Mouse (Mus musculus) c-Kit-positive CD71-negative TER-119-negative erythroid progenitor cells, embryonic 14.5 days (primary cell): ENCODE data around the gene Tmem37.

Source experiments
- DNase-seq: peaks from one replicate; pipeline ENCODE4 v3.0.0-alpha.2; 2013; ENCODE audit warnings: low read depth

Tmem37 gene

DNA sequence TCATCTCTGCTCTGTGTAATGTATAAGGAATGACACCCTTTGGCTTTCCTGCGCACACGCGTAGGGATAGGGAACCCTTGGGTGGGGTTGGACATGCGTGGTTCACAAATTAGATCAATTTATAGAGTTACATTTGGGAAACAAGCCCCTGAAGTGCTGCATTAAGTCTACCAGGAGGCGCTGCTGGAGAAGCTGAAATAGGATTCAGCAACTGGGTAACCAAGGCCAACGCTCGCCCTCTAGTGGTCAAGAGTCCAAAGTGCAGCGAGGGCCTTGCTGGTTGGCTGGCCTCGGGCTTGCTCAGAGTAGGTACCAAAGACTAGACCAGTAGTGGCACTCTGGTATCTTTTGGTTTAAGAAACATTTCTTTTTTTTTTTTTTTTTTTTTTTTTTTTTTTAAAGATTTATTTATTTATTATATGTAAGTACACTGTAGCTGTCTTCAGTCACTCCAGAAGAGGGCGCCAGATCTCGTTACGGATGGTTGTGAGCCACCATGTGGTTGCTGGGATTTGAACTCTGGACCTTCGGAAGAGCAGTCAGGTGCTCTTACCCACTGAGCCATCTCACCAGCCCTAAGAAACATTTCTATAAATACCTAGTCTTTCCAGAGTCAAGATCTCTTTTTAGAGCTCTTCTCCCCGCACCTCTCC, 19.7 kb upstream of the Tmem37 start:
- DNase-seq = peak; percentile 73

- DNase-seq = no peak
These were observed 17.2 kb upstream of the Tmem37 start for GRCm38 (mm10) chr1:120090880-120091570.

DNA sequence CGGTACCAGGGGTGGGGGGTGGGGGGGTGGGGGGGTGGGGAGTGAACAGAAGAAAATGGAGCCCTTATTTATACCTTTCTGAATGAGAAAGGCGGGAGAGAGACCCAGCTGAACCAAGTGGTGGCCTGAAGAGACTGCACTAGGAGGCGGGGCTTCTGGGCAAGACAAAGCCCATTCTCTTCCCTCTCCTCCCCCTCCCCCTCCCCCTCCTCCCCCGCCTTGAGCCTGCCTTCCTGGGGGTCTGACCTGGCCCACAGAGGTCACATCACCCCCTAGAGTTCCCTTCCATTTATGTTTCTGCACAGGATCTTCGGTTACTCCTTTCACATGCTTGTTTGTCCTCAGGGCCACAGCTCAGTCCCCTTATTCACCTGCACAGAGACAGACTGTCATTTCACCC, 15.3 kb upstream of the Tmem37 start:
- no peak for DNase-seq

- DNase-seq = no peak
These were observed 12.8 kb upstream of the Tmem37 start for GRCm38 (mm10) chr1:120086644-120087043.

- DNase-seq = no peak
These were observed 11.8 kb upstream of the Tmem37 start for GRCm38 (mm10) chr1:120085696-120086095.

DNA sequence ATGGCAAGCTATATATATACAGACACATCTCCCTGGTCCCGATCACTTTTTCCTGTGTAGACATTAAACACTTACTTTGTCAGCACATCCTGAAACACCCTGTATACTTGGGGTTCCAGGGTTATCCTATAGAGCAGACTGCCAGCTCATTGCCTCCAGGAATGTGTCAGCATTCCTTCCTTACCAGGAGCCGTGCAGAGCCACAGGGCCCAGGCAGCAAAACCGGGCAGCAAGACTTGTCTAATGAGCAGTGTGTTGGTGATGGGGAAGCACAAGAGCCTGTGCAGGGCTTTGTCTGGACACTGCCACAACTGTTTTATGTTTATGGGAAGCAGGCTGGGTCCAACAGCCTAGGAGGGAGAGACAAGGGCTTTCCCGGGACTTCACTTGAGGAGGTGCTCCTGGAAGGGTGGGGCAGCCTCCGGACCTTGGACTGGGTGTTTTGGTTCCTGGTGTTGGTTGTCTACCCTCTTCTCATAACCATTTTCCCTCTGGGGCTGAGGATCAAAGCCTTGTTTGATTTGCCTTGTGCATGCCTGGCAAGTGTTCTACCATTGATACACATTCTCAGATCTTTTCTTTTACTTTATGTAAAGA, 10.1 kb upstream of the Tmem37 start:
- no peak for DNase-seq

DNA sequence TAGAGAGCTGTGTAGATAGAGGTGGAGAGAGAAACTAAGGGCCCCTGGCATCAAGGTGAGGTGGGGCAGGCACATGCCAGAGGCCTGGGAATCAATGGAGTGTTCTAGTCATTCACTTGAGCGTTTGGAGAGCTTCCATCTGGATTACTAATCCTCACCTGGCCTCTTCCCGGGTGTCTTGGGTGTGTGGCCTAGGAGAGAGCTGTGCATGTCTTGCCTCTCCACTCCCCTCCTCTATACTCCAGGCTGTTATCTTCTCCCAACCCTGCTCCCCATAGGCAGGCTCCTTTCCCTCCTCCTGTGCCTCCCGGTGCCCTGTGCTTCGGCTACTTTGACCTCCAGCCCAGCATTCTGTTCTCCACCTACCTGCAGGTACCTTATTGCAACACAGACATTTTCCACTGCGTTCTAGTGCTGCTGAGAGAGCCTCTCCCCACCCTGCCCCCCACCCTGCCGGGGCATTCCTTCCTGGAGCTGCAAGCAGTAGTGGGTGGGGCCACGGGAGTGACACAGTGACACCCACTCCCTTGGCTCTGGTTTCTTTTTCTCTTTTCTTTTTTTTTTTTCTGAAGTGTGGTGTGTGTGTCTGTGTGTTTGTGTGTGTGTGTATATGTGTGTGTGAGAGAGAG, 9.2 kb upstream of the Tmem37 start:
- no peak for DNase-seq

- DNase-seq = no peak
These were observed 6.8 kb upstream of the Tmem37 start for GRCm38 (mm10) chr1:120080632-120081031.

- DNase-seq = no peak
These were observed 4.0 kb upstream of the Tmem37 start for GRCm38 (mm10) chr1:120077746-120078410.

DNA sequence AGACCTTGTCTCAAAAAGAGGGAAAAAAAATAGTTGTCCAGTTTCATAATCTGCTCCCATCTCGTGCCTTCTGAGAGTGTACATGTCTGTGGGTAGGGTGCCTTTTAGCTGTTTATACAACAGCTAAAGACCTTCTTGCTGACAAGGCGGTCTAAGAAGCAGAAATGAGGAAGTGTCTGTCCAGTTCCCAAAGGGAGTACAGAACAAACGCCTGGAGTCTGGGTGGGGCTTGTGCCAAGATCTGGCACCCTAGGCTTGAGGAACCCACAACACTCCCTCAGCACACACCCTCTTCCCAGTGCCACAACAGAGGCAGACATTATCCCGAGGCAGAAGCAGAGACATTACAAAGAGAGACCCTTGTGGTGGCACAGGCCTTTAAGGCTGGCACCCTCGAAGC, 1.6 kb upstream of the Tmem37 start:
- no peak for DNase-seq

DNA sequence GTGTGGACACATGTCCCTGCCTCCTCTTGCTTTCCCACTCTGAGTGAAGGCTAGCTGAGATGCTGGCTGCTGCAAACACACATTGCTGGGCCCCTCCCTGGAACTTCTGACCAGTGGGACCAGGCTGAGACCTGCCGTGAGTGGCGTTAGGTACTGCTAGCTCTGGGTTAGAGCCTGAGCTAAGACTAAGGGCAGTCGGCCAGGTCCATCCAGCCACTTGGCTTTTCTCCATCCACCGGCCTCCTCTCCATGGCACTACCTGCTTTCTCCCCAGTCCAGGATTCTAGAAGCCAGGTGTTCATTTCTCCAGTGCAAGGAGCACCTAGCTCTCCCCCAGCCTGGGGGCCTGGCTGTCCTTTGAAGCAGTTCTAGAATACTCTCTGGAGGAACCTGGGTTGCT, 1.1 kb upstream of the Tmem37 start:
- no peak for DNase-seq

GRCm38 (mm10) chr1:120074307-120074702, 431 bp upstream of the Tmem37 start:
- DNase-seq = no peak

DNA sequence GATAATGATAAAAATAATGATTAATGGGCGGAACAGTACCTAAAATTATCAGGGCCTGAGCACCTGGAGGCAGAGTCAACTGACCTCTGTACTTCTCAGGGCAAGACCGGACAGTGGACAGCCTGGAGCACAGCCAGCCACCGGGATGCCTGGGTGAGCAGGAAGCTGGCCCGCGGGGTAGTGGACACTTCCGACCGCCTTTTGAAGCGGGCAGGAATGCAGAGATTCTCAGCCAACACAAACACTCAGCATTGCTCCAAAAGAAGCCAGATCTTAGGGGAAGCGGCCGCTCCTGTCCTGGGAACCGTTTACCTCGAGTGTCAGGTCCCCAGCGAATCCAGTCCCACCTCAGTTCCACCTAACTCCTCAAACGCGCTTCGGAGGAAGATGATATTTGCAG, 974 bp downstream of the Tmem37 start:
- DNase-seq = no peak

DNA sequence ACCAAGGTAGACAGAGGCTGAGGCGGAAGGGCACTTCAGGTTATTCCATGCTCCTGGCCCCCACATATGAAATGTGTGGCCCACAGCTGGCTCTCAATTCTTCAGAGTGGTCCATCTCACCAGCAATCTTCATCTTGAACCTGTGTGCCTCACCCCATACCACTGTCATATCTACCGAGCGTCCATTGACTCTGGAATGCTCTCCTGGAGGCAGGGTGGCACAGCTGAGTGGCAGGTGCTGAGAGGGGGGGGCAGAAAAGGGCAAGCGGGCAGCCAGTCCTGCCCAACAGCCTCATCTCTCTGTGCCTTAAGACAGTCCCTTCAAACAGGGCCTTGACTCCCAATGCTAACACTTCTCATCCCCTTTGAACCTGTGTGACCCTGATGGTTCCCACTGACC, 2.7 kb downstream of the Tmem37 start:
- no peak for DNase-seq

DNA sequence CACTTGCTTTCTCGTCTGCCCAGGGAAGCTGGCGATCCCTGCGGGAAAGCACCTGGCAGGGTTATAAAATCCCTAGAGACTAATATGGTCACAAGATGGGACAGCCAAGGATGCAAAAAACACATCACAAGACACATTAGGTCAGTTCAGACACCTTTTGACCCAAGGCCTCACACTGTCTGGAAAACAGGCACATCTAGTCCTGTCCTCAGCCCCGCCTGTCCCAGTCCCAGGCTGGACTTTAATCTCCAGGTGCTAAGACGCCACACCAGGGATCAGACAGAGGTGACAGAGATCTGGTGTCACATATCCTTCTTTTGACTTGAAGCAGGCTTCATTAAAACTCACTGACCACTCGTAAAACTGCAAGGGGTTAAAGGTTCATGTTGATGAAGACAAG, 3.7 kb downstream of the Tmem37 start:
- no peak for DNase-seq

GRCm38 (mm10) chr1:120069120-120069519, 4.8 kb downstream of the Tmem37 start:
- no peak for DNase-seq

DNA sequence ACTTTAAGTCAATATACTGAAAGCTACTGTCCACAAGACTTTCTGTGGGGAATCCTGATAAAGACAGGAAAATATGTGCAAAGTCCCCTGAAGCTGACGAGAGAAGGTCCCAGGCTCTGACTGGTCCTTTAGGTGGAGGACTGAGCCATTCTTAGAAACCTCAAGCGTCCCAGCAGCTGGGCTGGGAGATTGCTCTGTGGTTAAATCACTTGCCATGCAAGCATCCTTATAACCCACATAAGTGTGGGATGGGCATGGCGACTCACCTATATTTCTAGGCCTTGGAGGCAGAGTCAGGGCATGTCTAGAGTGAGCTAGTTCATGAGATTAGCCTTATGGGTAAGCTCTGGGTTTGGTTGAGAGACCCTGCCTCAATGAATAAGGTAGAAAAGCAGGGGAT, 7.2 kb downstream of the Tmem37 start:
- no peak for DNase-seq

DNA sequence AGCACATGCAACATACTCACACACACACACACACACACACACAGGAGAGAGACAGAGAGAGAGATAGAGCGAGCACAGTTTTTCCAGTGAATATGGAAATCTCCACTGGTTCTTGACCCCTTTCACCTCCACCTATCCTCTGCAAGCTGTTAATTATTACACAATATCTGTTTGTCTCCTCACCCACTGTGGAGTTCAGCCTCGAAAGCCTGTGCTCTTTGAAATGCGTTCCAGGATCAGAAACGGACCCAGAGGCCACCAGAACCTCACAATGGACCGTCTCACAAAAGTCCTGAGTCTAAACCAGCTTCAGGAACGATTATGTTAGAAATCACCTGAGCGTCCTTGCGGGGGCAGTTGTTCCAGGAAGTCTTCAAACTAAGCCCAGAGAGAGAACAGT, 7.7 kb downstream of the Tmem37 start:
- DNase-seq = no peak

GRCm38 (mm10) chr1:120064036-120064682, 9.7 kb downstream of the Tmem37 start:
- DNase-seq = no peak

GRCm38 (mm10) chr1:120062231-120062630, 11.6 kb downstream of the Tmem37 start:
- no peak for DNase-seq

DNA sequence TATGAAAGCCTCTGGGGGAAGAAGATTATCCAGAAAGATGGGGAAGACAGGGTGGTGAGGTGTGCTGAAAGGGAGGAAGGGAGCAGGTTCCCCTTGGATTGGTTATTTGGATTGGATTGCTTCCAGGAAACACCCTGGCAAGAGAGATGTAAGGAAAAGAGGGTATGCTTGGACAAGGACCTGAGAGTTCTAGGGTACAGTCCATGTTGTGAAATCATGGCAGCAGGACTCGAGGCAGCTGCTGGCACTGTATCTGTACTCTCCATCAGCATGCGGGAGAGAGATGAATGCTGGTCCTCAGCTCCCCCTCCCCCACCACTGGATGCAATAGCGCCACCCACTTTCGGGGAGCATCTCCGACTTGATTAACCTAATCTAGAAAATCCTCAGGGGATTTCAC, 13.2 kb downstream of the Tmem37 start:
- DNase-seq = no peak
